Mouse (Mus musculus) fibroblast of lung, adult 2 months (primary cell): ENCODE results near the gene Fam104a.

ENCODE experiments used
- DNase-seq: peaks from one replicate; pipeline ENCODE4 v3.0.0-alpha.2; 2011; ENCODE audit warnings: low read depth

Fam104a gene

DNA sequence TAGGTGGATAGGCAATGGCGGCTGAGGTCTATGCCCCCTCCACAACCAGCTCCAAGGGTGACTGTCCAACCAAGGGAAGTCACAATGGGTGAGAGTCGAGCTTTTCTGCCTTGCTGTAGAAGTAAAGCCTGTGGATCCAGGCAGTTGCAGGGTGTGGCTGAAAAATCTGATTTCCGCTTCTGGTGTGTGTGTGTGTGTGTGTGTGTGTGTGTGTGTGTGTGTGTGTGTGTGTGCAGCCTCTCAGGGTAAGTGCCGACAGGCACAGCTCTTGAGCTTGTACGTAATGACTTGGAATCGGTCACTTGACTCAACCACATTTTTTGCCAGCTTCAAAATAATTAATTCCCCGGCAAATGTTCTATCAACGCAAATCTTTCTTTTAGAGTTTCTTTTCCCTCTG, 52.7 kb downstream of the Fam104a start:
- no peak for DNase-seq

DNA sequence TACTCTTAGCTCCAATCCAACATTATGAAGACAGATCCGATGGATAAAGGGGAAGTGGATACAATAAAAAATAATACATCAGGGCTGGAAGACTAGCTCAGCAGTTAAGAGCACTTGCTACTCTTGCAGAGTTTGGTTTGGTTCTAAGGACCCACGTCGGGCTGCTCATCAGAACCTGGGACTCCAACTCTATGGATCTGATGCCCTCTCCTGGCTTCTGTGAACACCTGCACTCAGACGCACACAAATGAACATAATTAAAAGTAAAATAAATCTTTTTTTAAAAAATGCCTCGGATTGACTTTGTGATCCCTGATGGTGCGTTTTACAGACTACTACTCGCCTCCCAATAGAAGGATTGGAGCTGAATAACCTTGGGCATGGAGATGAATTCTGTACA, 53.3 kb downstream of the Fam104a start:
- no peak for DNase-seq

DNA sequence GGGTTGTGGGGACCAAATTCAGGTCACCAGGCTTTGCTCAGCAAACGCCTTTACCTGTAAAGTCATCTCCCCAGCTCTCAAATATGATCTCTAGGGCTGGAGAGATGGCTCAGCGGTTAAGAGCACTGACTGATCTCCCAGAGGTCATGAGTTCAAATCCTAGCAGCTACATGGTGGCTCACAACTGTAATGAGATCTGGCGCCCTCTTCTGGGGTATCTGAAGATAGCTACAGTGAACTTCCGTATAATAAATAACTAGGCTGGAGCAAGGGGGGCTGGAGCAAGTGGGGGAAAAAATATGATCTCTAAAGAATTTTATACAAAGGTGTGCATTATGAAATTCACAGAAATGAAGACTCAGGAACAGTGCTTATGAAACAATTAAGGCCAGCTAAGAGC, 56.2 kb downstream of the Fam104a start:
- no peak for DNase-seq

DNA sequence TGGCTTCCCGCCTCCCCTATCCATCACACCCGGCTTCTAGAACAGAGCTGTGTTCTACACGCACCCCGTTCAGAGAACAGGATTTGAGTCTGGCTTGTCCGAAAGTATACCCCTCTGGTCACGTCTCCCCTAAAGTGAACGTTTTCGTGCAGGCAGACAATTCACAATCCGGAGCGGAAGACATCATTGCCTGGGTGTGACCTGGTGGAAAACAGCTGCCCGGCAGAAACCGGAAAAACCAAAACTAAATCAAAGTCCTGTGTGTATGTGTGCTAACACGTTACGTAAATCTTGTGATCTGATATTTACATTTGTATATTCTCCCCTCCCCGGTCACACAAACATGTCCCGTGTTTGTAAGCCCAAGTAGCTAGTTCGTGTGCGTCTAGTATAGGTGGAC, 58.5 kb downstream of the Fam104a start:
- no peak for DNase-seq

DNA sequence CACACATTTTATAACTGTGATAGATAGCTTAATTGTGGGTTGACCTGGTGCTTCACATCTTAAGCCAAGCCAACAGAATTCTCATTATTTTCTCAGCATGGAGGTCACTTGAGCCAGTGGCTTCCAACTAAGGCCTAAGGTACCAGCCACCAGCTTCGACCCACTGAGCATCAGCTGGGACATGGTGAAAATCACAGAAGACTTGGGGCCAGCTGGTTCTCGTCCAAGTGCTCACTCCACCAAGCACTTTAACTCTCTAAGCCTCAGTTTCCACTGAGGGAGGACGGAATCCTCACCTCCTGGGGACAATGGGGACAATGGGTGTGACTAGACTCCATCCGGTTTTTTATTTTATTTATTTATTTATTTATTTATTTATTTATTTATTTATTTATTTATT, 61.9 kb downstream of the Fam104a start:
- DNase-seq, result no peak

DNA sequence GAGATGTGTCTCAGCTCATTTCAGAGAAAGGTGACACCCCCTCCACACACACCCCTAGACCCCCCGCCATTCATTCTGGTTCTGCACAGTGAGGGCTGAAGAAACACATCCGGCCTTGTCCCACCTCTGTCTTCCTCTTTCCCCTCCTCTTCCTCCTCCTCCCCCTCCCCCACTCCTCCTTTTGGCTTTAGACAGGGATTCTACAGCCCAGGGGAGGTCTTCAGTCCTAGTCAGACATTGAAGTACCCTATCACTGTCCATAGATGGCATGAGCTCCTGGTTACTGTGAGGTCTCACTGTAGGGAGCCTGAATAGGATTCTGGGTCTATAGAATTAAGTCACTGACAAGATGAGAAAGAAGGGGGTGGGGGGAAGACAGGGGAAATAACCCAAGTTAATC, 63.0 kb downstream of the Fam104a start:
- no peak for DNase-seq

DNA sequence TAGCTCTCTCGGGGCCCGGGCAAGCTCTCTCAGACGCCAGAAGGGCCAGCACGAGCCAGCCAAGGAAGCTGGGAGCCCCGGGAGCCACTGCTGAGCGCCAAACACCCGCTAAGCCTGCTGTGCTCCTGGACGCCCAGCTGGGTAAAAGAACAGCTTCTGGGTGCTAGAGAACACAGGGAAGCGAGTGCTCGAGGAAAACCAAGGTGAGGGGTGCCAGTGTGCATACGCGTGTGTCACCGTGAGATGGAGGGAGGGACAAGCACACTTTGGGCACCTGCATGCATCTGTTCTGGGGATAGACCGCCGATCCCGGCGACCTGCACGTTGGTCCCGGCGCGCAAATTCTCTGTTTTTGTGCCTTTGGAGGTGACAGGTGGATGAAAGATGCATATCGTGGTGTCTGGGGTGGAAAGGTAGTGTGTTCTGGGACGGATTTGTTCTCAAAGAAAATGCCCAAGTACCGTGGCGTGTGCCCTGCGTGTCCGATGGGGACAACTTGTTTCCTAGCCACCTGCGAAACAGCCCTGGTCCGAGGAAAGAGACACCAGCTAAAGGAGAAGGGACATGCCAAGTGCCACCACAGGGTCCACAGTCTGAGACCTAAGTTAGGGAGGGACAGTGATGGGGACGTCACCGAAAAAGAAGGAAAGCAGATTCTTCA, 64.4 kb downstream of the Fam104a start:
- DNase-seq, result no peak

DNA sequence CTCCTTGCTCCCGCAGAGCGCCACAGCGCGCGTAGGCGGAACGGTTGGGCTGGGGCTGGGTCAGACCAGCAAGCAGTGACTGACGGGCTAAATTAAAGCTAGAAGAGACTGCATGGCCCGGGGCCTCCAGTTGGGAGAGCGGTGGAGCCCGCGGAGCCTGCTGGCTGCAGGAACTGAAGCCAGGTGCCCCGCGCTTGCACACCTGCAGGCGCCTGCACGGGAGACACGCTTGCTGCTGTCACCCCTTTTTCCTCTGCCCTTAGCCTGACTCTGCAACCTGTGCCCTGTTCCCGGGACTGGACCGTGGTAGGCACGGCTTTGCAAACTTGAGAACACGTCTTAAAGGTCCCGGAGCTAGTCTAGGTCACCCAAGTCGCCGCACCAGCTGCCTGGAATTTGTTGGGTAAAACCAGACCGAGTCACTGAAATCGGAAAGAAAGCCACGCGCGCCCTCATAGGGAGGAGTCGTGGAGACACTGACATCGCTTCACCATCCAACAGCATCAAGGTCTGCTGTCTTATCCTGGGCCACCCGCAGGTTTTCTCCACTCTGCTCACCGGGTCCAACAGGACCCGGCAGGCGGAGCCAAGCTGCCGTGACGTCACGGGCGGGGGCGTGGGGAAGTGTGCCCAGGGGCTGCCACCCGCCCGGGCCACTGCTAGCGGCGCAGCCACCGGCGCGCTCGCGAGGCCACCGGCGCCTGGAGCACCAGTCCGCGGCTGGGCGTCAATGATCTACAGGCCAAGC, 65.1 kb downstream of the Fam104a start, which contains the start of gene Sstr2:
Gene Sstr2 (plus strand): TSS at position 671 of the 748 bp plus-strand sequence.
- DNase-seq, result no peak

DNA sequence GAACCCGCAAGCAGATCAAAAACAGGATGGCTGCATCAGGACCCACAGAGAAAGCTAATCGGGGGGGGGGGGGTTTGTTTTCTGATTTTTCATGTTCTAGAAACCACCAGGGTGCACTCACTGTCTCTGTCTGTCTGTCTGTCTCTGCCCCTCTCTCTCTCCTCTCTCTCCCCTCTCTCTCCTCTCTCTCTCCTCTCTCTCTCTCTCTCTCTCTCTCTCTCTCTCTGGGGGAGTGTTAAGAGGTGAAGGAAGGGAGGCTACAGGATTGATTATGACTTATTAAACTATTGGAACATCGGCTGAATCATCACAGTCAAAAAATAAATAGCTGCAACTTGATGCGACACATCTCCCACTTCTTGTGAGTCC, 65.7 kb downstream of the Fam104a start:
- DNase-seq, result no peak

DNA sequence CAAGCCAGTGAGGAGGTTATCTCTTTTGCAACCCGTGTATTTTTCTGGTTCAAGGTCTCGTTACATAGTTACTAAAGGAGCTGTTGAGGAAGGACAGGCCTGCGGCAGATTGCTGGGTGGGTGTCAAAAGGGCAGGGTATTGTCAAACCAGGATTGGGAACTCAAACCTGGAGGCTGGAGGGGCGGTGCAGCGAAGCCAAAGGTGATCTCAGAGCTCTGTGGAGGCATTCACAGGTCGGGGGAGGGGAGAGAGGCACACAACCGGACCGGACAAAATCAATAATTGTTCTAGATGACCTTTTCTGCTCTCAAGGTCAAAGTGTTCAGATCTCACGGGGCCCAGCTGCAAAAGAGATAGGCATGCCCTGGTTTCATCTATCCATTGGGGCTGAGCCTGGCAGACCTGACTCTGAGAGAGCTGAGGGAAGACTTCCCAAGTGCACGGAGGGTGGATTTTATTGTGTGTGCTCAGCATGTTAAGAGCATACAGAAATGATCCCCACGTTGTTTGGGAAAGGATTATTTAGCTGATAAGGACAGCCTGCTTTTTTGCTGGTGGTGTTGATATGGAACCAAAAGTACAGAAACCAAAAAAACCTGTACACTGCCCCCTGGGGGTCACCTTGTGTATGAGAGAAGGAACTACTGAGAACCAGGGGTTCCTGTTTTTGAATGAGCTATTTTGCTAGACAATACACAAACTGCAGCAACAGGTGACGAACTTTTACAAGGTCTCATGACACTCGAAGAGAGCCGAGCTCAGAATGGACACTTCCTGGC, 66.6 kb downstream of the Fam104a start:
- DNase-seq, result no peak

DNA sequence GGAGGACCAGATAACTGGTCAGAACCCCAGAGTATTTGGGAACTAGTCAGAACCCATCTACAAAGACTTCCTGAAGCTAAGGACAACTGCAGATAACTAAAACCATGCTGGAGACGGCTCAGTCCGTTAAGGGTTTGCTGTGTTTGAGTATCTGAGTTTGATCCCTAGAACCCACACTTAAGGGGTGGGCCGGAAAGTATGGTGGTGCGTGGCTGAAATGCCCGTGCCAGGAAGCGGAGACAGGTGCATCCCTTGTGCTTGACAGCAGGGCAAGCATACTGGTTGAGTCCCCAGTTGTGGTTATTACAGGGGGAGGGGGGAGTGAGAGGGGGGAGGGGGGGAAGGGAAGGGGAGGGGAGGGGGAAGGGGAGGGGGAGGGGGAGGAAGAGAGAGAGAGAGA, 69.5 kb downstream of the Fam104a start:
- DNase-seq, result no peak

DNA sequence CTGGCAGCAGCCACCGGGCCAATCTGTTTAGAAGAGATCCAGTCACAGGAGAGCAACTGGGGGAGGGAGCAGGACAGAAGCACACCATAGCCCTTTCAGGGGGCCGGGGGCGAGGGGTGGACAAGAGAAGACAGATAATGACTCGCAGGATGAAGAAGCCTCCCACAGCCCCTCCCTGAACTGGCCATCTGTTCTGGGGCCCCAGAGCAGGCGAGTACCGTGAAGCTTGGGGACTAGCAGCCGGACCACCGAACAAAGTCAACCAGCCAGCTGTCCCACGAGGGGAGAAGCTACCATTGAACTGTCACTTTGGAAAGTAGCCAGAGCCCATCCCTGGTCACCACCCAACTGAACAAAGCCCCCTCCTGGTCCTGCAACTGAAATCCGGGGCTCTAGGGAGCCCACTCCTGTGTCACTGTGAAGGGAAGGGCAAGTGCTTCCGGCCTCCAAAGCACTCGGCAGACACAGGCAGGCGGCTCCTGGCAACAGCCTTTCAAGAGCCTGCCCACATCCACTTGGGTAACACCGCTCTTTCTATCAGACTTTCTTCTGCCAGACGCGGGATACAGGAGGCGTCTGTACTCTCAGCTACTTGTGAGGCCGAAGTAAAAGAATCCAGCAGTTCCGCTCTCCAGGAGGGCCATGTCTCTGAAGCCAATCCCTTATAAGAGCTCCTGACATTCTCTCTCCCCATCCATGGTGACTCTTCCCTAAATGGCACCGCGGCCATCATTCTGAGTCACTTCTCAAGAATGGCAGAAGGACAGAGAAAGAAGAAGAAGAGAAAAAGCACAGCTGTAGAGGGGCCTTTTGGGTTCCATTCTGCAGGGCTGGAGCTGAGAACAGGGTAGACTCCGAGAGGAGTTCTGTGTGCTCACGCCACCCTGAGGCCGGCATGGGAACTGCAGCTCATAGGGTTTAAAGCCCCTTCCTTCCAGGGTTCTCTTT, 72.0 kb downstream of the Fam104a start:
- DNase-seq, result peak; percentile 41
